Mouse (Mus musculus) hindbrain, embryonic 10.5 days (tissue): ENCODE data around the gene Cped1. TPM values are rescaled to one million over a fixed set of nuclear protein-coding genes. Genes with fewer than 3 reads are reported as not detected.
"Not testable (repeated sequence)": the region's sequence is repeated elsewhere in the genome, so short reads cannot be mapped to it uniquely, and the experiment has no call there.

ENCODE experiments used
- DNase-seq: peaks from one replicate; pipeline ENCODE4 v3.0.0-alpha.2; 2017; ENCODE audit warnings: low spot score
- H3K27ac ChIP-seq: fragments of 300-500 bp; sonication (generic); 2 replicates; pipeline ENCODE4 v1.5.1; 2016; ENCODE audit warnings: mild to moderate bottlenecking, moderate library complexity
- H3K27me3 ChIP-seq: fragments of 300-500 bp; sonication (generic); 2 replicates; pipeline ENCODE4 v1.6.1; 2016; ENCODE audit warnings: mild to moderate bottlenecking; ENCODE audit not compliant: poor library complexity, insufficient read depth, severe bottlenecking
- H3K36me3 ChIP-seq: fragments of 300-500 bp; sonication (generic); 2 replicates; pipeline ENCODE4 v1.6.1; 2016; ENCODE audit warnings: mild to moderate bottlenecking, moderate library complexity
- H3K4me1 ChIP-seq: fragments of 300-500 bp; sonication (generic); replicated peaks from 2 replicates; pipeline ENCODE4 v1.6.1; 2016; ENCODE audit warnings: mild to moderate bottlenecking
- H3K4me3 ChIP-seq: fragments of 300-500 bp; sonication (generic); 2 replicates; pipeline ENCODE4 v1.5.1; 2016; ENCODE audit warnings: mild to moderate bottlenecking, moderate library complexity
- H3K9me3 ChIP-seq: fragments of 300-500 bp; sonication (generic); 2 replicates; pipeline ENCODE4 v1.6.1; 2016; ENCODE audit warnings: mild to moderate bottlenecking, moderate library complexity
- WGBS: fragments of 180-500 bp; shearing (Covaris S2); methylation state at CpG from one replicate; pipeline ENCODE4 v1.1.7; 2016; 5-methylcytosine and 5-hydroxymethylcytosine counted together
- polyA plus RNA-seq: library from polyadenylated mRNA; unstranded; fragments of >200 nt; fragmentation: Nextera tagmentation; extraction: Ambion mirVana; gene quantifications from 2 replicates; pipeline ENCODE4 v1.2.1, GENCODE M21; 2016

Cped1 gene
- polyA plus RNA-seq, 1 experiment from 2014 or later: 13.7 TPM

GRCm38 (mm10) chr6:22114079-22114478 lies 128.4 kb downstream of the Cped1 start:
- WGBS: 90% methylated on average over 6 of the region's 6 CpGs
- H3K4me3 ChIP-seq: no peak overlapping the region
- H3K9me3 ChIP-seq: no peaks in the 10 kb centered on the region
- H3K36me3 ChIP-seq: no peaks in the 10 kb centered on the region
- H3K27ac ChIP-seq: no peak overlapping the region
- no peak for DNase-seq
- H3K27me3 ChIP-seq: no peaks in the 10 kb centered on the region
- no peaks in the 10 kb centered on the region for H3K4me1 ChIP-seq

GRCm38 (mm10) chr6:22116679-22117078 lies 131.0 kb downstream of the Cped1 start:
- DNase-seq: no peak

DNA sequence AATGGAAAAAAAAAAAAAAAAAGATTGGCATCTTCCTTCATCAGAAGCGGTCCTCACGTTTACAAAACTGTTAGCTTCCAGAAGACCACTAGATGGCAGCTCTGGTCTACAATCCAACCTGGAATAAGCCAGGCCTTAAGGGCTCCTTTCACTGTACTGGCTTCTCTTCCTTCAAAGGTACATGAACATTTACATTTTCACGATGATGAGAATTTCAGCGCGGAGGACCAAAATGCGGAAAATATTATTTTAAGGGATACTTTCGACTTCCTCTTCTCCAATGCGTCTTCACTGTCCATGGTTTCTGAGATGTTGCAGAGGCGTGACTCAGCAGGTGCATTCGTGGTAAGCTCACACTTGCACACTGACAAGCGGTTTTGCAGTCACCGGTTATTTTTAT lies 136.4 kb downstream of the Cped1 start:
- Histone ChIP-seq H3K27me3 (no peaks in the 10 kb centered on the region), H3K4me3 (no peak overlapping the region), H3K27ac (no peak overlapping the region), H3K4me1 (no peaks in the 10 kb centered on the region), H3K9me3 (no peaks in the 10 kb centered on the region), H3K36me3 (no peaks in the 10 kb centered on the region)
- peak; percentile 22 for DNase-seq
- 42% methylated on average over 12 of the region's 12 CpGs for WGBS

More at GRCm38 (mm10) chr6:22116679-22117078, 131.0 kb downstream of the Cped1 start:
- H3K27me3 ChIP-seq: no peaks in the 10 kb centered on the region
- H3K36me3 ChIP-seq: no peaks in the 10 kb centered on the region
- no peaks in the 10 kb centered on the region for H3K9me3 ChIP-seq
- H3K4me1 ChIP-seq: no peaks in the 10 kb centered on the region
- WGBS: 75% methylated on average over 1 of the region's 1 CpGs
- H3K27ac ChIP-seq: no peak overlapping the region
- H3K4me3 ChIP-seq: no peak overlapping the region

DNA sequence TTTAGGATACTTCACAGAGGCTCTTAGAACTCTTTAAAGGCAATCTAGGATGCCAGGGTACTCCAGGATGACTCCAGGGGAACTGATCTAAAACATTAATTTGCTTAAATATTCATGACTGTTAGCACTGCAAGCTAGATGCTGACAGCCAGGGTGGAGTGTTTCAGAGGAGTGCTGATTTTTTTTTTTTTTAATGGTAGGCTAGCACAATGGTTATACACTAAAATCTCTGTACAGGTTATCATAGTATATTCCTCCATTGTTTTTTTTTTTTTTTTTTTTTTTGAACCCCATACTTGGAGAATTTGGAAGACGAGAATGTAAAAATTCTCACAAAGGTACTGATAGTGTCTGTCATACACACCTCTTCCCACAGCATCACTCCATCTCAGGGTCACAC lies 137.0 kb downstream of the Cped1 start:
- 93% methylated on average over 1 of the region's 1 CpGs for WGBS
- H3K9me3 ChIP-seq: no peaks in the 10 kb centered on the region
- no peaks in the 10 kb centered on the region for H3K27me3 ChIP-seq
- H3K27ac ChIP-seq: no peak overlapping the region
- H3K36me3 ChIP-seq: no peaks in the 10 kb centered on the region
- no peaks in the 10 kb centered on the region for H3K4me1 ChIP-seq
- DNase-seq: no peak
- no peak overlapping the region for H3K4me3 ChIP-seq

- Histone ChIP-seq H3K36me3 (no peaks in the 10 kb centered on the region), H3K27ac (no peak overlapping the region), H3K4me3 (no peak overlapping the region), H3K9me3 (no peaks in the 10 kb centered on the region), H3K27me3 (no peaks in the 10 kb centered on the region), H3K4me1 (no peaks in the 10 kb centered on the region)
- 73% methylated on average over 3 of the region's 3 CpGs for WGBS
- no peak for DNase-seq
These were observed 137.6 kb downstream of the Cped1 start for GRCm38 (mm10) chr6:22123332-22123731.

DNA sequence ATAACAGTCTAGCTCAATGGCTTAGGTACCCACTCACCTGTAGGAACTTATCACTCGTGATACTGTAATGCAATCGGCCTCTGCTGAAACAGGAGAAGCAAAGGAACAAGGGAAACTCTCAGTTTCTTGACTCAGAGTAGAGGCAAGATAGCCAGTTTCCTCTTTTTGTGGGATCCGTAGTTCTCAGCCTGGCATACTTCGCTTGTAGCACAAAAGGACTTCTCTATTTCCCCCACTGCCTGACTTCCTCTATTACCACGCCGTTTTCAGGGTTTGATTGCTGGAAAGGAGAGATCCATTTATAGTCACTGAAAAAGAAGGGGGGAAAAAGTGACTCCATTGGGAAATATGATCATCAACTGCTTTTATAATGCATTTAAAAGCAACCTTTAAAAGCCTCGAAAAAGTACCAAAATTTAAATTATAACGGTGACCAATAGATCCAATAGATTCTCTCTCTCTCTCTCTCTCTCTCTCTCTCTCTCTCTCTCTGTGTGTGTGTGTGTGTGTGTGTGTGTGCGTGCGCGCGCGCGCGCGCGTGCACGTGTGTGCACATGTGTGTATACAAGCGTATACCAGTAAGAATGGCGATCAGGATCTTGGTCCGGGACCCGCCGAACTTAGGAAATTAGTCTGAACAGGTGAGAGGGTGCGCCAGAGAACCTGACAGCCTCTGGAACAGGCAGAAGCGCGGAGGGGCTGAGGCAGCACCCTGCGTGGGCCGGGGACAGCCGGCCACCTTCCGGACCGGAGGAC lies 139.0 kb downstream of the Cped1 start:
- not testable (repeated sequence) for H3K4me3 ChIP-seq, H3K27me3 ChIP-seq, H3K27ac ChIP-seq, H3K4me1 ChIP-seq, H3K9me3 ChIP-seq, H3K36me3 ChIP-seq, DNase-seq
- 88% methylated on average over 26 of the region's 31 CpGs for WGBS

- H3K4me3 ChIP-seq: no peak overlapping the region
- no peak for DNase-seq
- no peak overlapping the region for H3K27ac ChIP-seq
- WGBS: 87% methylated on average over 10 of the region's 10 CpGs
- H3K27me3 ChIP-seq: no peaks in the 10 kb centered on the region
- H3K4me1 ChIP-seq: no peaks in the 10 kb centered on the region
- no peaks in the 10 kb centered on the region for H3K9me3 ChIP-seq
- H3K36me3 ChIP-seq: no peaks in the 10 kb centered on the region
These were observed 149.4 kb downstream of the Cped1 start for GRCm38 (mm10) chr6:22135038-22135631.

- DNase-seq: no peak
- WGBS: 49% methylated on average over 10 of the region's 10 CpGs
- no peak overlapping the region for H3K4me3 ChIP-seq
These were observed 151.1 kb downstream of the Cped1 start for GRCm38 (mm10) chr6:22136805-22137204.

GRCm38 (mm10) chr6:22140786-22141185 lies 155.1 kb downstream of the Cped1 start:
- H3K27ac ChIP-seq: no peak overlapping the region
- H3K9me3 ChIP-seq: no peaks in the 10 kb centered on the region
- no peaks in the 10 kb centered on the region for H3K4me1 ChIP-seq
- WGBS: 82% methylated on average over 8 of the region's 8 CpGs
- no peaks in the 10 kb centered on the region for H3K27me3 ChIP-seq
- no peak overlapping the region for H3K4me3 ChIP-seq
- H3K36me3 ChIP-seq: no peaks in the 10 kb centered on the region
- DNase-seq: no peak

More at GRCm38 (mm10) chr6:22136805-22137204, 151.1 kb downstream of the Cped1 start:
- Histone ChIP-seq H3K4me1 (no peaks in the 10 kb centered on the region), H3K9me3 (no peaks in the 10 kb centered on the region), H3K36me3 (no peaks in the 10 kb centered on the region), H3K27ac (no peak overlapping the region), H3K27me3 (no peaks in the 10 kb centered on the region)

DNA sequence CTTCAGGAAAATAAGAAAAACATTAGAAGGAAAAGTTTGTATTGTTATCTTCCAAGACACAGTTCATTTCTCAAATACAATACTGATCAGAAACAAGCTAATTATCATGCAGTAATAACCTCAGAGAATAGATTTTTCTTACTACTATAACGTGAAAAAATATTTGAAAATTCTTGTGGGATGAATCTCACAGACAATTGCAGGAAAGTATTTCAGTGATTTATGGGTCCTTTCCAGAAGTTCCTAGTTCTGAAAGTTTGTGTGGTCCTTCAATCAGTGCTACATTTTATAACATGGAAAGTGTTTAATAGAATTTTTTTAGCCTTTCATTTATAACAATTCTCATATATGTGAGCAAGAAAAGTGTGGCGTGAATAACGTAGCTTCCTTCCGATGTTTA lies 161.5 kb downstream of the Cped1 start:
- Histone ChIP-seq H3K36me3 (no peaks in the 10 kb centered on the region), H3K4me3 (no peak overlapping the region), H3K27me3 (no peaks in the 10 kb centered on the region), H3K27ac (no peak overlapping the region), H3K4me1 (no peaks in the 10 kb centered on the region), H3K9me3 (no peaks in the 10 kb centered on the region)
- 88% methylated on average over 4 of the region's 4 CpGs for WGBS
- DNase-seq: no peak

DNA sequence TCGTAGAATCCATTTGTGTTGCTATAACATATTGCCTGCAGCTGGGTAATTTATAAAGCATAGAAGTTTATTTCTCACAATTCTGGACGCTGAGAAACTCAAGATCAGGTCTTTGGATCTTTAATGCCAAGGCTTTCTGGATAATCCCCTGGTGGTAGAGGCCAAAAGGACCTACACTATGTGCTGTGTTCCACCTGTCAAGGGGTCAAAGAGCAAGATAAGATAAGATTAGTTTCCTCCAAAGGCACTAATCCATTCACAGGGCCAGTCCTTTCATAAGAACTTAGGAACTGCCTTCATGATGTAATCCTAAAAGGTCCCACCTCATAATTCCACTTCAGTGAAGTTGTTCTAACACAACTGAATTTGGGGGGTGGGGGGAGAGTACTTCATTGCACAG lies 162.8 kb downstream of the Cped1 start:
- no peaks in the 10 kb centered on the region for H3K27me3 ChIP-seq
- no peak for DNase-seq
- no peak overlapping the region for H3K27ac ChIP-seq
- no peaks in the 10 kb centered on the region for H3K4me1 ChIP-seq
- no peaks in the 10 kb centered on the region for H3K9me3 ChIP-seq
- no peak overlapping the region for H3K4me3 ChIP-seq
- H3K36me3 ChIP-seq: no peaks in the 10 kb centered on the region
- WGBS: 92% methylated on average over 2 of the region's 2 CpGs

DNA sequence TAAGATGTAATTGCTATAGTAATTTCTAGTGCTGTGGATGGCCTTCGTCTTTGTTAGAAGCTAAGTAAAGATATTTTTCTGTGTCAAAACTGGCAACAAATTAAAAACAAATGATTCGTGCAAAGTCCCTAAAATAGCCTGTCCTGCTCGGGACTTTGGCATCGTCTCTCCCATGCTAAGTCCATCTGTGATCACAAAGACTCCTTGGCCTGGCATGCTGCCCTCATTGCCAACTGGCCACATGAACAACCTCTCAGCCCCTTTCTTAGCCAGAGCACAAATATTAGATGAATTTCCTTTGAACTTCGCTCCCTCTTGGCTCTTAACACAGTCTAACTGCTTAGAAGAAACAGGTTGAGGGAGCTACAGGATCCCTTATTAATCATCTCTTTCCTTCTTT lies 171.7 kb downstream of the Cped1 start:
- no peaks in the 10 kb centered on the region for H3K27me3 ChIP-seq
- no peaks in the 10 kb centered on the region for H3K36me3 ChIP-seq
- DNase-seq: no peak
- no peak overlapping the region for H3K27ac ChIP-seq
- no peaks in the 10 kb centered on the region for H3K4me1 ChIP-seq
- no peak overlapping the region for H3K4me3 ChIP-seq
- 89% methylated on average over 5 of the region's 5 CpGs for WGBS
- H3K9me3 ChIP-seq: no peaks in the 10 kb centered on the region

DNA sequence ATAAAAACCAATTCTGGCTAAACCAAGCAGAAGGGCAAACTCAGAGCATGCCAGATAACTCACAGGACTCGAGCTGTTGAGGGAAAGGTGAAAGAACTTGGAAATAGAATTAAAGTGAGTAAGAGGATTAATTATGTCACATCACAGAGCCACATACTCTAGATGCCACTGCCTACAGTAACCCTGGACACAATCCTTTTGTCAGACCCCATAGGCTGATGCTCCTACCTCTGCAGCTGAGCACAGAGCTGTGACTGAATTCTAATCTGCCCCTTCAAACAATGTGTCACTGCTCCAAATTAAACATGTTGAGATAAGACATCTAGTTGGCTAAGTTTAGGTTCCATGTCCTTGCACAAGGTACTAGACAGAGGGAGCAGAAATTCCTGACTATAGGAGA lies 176.2 kb downstream of the Cped1 start:
- H3K36me3 ChIP-seq: no peaks in the 10 kb centered on the region
- no peak overlapping the region for H3K27ac ChIP-seq
- no peaks in the 10 kb centered on the region for H3K27me3 ChIP-seq
- H3K4me1 ChIP-seq: no peaks in the 10 kb centered on the region
- DNase-seq: no peak
- H3K4me3 ChIP-seq: no peak overlapping the region
- 53% methylated on average over 1 of the region's 1 CpGs for WGBS
- H3K9me3 ChIP-seq: no peaks in the 10 kb centered on the region
